Mouse (Mus musculus) CH12.LX (cell line): Measurements from ENCODE around the gene Gramd1b.

ENCODE experiments used
- E2F4 ChIP-seq: IDR thresholded peaks from 2 replicates; pipeline ENCODE4 v1.6.1; 2011; ENCODE audit warnings: low read depth, low read length, improper control_type of control experiment; ENCODE audit not compliant: insufficient replicate concordance
- GABPA ChIP-seq: IDR thresholded peaks from 2 replicates; pipeline ENCODE4 v1.6.1; 2012; ENCODE audit warnings: low read depth, low read length, improper control_type of control experiment, inconsistent platforms; ENCODE audit not compliant: insufficient replicate concordance
- NELFE ChIP-seq: IDR thresholded peaks from 2 replicates; pipeline ENCODE4 v1.6.1; 2011; ENCODE audit warnings: low read depth, low read length, improper control_type of control experiment
- POLR2A ChIP-seq: IDR thresholded peaks from 2 replicates; pipeline ENCODE4 v1.6.1; 2011; ENCODE audit warnings: low read depth, mild to moderate bottlenecking, improper control_type of control experiment, low read length
- UBTF ChIP-seq: IDR thresholded peaks from 2 replicates; pipeline ENCODE4 v1.6.1; 2012; ENCODE audit warnings: low read depth, mild to moderate bottlenecking, inconsistent platforms, low read length, improper control_type of control experiment, moderate library complexity
- USF1 ChIP-seq: IDR thresholded peaks from 2 replicates; pipeline ENCODE4 v1.6.1; 2014; ENCODE audit warnings: low read depth, mild to moderate bottlenecking, inconsistent platforms, low read length, improper control_type of control experiment
- USF2 ChIP-seq: conservative IDR thresholded peaks from 2 replicates; pipeline ENCODE4 v1.6.1; 2011; ENCODE audit warnings: low read depth, low read length, improper control_type of control experiment

DNA sequence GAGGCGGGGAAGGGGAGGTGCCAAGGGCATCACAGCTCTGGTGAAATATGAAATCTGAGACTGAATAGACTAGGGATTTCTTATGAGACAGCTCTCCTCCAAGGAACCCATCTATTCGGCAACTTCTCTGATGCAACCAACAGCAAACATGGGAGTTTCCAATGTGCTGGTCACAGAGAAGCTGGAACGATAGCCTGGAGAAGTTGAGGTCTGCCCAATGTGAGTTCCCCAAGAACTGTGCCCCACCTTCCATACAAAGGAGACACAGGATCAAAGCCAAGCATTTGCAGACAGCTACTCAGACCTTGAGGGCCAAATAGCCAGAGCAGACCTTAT lies 209.5 kb downstream of the Gramd1b start:
- no peak for TF ChIP-seq UBTF
- TF ChIP-seq POLR2A = no peak
- no peak for TF ChIP-seq USF1
- TF ChIP-seq GABPA = no peak
- TF ChIP-seq USF2 = no peak
- no peak for TF ChIP-seq E2F4
- TF ChIP-seq NELFE = no peak
